Mouse (Mus musculus): ENCODE results near the gene Pank4. TPM values are rescaled to one million over a fixed set of nuclear protein-coding genes. Genes with fewer than 3 reads are reported as not detected.

The Pank4 gene
- 41.5 and 42.9 TPM in 2 replicates for polyA plus RNA-seq (2015; fragmentation: Nextera tagmentation; extraction: Ambion mirVana)

- peak; percentile 87 for DNase-seq (ENCODE audit: low spot score)
Observed at GRCm38 (mm10) chr4:154963901-154964580, at the start of gene Pank4. Gene Pank4 (plus strand): TSS chr4:154964123.

DNA sequence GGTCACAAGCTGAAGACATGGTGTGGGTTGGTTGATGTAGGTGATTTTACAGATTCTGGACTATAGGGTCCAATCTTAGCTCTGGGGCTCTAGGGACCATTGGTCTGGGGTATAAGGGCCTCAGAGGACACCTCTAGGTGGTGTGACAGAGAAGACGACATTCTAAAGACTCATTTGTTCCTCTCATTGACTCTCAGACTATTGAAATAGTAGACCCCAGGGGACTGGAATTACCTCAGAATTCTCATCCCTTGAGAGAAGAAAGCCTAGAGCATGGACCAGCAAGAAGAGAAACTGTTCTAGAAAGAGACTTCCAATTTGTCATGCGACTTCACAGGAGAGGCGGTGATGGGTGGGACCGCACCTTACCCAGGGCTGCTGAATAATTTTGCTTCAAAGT lies 49.7 kb upstream of the Pank4 start:
- DNase-seq (ENCODE audit: low spot score), result no peak

DNA sequence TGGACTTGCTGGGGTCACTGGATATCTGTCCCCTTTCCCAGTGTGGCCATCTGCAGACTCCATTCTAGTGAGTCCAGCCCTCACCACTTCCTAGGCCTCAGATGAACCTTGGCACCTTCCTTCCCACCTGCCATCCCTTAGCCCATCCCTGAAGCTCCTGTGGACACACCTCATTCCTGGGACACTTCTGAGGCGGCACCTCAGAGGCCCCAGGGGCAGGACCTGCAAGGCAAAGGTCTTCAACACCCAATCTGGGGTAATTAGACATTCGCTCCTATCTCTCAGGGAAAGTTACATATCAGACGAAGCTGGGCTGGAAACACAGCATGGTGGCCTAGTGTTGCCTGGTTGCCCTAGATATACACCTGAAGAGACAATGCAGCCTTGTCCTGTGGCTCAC lies 49.2 kb upstream of the Pank4 start:
- DNase-seq (ENCODE audit: low spot score), result no peak

GRCm38 (mm10) chr4:154915286-154915685 lies 48.6 kb upstream of the Pank4 start:
- no peak for DNase-seq (ENCODE audit: low spot score)

DNA sequence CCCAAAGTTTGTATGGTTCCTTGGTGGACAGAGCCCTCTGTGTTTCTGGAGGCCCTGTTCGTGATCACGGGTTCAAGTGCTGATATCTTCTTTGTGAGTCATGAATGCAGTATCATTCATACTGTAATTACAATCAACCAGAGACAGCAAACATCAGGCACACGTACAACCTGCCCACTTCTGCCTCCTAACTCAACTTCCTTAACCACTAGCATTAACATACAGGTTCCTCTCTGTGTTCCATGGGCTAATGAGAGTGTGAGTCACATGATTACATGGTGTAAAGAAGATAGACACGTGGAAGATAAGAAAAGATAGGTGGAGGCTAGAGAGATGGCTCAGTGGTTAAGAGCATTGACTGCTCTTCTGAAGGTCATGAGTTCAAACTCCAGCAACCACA lies 47.3 kb upstream of the Pank4 start:
- DNase-seq (ENCODE audit: low spot score), result no peak

DNA sequence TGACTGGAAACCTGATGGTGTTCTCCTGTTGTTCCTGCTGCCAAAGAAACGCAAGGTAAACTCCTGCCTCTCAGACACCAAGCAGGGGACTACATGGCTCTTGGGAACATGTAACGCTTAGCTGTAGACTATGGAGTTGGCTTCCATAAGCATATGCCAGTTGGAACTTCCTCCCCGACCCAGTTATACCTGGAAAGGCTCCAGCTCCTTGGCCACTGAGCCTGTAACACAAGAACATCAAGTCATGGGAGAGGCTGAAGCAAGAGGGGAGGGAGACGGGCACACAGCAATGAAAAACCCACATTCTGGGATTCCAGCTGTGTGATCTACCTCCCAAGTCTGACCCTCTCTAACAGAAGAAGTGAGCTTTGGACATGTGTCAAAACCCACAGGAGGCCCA lies 41.6 kb upstream of the Pank4 start:
- DNase-seq (ENCODE audit: low spot score), result no peak

DNA sequence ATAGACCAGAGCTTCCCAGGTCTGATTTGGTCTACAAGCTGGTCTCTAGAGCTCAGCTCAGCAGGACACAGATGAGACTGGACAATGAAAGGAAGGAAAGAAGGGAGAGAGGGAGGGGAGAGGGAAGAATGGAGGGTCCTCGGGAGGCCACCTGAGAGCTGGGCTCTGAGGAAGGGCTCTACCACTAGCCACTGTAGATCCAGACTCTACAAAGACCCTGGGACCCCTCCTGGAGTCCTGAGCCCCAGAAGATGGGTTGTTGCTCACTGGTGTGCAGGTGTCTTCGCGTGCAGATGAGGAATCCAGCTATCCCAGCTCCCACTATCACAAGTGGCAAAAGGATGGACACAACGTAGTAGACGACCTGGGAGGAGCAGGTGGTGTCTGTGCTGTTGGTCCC lies 41.0 kb upstream of the Pank4 start:
- DNase-seq (ENCODE audit: low spot score), result no peak

GRCm38 (mm10) chr4:154925413-154925812 lies 38.5 kb upstream of the Pank4 start:
- peak; percentile 61 for DNase-seq (ENCODE audit: low spot score)

GRCm38 (mm10) chr4:154926969-154927898 lies 36.7 kb upstream of the Pank4 start:
- peak; percentile 29 for DNase-seq (ENCODE audit: low spot score)

DNA sequence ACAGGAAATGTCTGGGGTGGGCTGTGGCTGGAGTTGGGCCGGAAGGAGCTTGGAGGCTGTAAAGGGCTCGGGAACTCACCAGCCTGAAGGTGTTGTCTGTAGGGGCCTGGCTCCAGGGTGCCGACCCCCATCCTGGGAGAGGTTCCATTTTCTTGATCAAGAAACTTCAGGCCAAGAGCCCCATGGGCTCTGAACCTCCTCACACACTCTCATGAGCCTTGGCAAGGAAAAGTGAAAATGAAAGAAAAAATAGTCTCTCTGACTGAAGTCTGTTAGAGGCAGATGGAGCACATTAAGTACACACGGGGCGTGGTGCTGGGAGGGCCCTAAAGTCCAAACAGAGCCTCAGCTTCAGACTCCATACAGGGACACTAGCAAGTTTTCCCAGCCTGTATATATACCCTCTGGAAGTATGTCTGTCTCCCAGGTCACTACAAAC lies 36.0 kb upstream of the Pank4 start:
- DNase-seq (ENCODE audit: low spot score), result peak; percentile 41

DNA sequence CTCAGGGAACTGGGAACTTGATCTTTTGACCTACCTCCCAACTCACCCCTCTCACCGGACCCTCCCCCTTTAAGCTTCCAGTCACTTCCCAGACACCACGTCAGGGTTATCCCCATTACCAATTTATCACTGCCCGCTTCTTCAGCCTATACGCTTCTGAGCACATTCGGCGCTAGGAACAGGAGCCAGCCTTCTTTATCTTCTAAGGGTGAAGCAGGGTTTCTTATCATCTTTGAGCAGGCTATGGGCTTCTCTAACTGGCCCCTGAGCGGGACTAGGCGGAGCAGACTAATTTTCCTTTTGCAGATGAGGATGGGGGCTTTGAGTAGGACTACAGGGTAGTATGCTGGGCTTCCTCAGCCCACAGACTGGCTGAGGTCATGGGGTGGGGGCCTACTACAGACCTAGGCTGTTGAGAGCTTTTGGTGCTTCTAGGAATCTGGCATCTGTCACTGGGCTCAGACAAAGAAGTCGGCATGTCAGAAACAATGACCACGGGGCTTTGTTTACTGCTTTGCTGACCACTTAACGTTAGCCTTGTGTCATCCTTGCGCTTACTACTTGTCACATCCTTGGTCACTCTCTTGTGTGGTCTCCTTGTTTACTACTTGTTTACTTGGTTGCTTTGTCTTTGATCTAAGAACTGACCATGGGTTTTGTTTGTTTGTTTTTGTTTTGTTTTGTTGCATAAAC lies 35.4 kb upstream of the Pank4 start, which contains the start of gene Tnfrsf14:
Gene Tnfrsf14 (minus strand): TSS at position 169 of the 693 bp plus-strand sequence.
- no peak for DNase-seq (ENCODE audit: low spot score)

- DNase-seq (ENCODE audit: low spot score), result no peak
Observed at GRCm38 (mm10) chr4:154929088-154929660, 34.7 kb upstream of the Pank4 start.

DNA sequence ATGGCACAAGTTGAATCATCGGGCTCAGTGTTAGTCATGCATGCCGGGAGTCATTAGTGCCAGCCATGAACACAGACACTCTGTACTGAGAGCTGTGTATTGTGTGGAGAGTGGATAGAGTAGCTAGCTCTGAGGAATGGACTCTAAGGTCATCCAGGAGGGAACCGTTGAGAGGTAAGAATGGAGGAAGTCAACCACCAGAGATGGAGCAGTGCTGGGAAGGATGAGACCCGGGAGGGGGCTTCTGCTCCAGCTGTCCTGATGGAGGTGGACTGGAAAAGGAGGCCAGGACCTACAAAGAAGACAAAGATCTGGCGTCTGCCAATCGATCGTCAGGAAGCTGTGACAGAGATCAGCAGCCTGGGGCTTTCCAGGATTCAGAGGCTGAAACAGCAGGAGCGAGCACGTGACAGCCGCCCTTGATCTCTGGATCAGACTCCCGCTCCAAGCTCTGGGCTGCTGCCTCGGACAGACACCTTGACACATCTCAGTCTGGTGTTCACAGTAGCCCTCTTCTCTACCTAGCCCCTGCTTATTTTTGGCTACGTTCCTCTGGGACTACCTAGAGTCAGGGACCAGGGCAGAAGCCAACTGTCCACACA lies 30.5 kb upstream of the Pank4 start:
- no peak for DNase-seq (ENCODE audit: low spot score)

DNA sequence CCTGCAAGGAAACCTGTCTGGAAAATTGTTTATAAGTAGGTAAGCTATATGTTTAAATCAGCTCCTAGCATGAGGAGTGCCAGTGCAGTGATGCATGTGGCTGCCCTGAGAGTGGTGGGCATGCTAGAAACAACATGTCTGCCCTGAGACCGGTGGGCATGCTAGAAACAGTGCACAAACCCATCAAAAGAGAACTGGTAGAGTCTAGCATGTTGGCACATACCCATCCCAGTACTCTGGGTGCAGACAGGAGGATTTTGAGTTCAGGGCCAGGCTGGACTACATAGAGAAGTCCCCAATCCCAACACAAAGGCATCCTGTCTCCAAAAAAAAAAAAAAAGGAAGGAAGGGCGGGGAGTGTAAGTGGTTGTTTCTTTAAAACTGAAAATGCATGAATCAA lies 29.1 kb upstream of the Pank4 start:
- no peak for DNase-seq (ENCODE audit: low spot score)

- peak; percentile 67 for DNase-seq (ENCODE audit: low spot score)
Observed at GRCm38 (mm10) chr4:154935788-154936187, 28.1 kb upstream of the Pank4 start.

GRCm38 (mm10) chr4:154936542-154937255 lies 27.2 kb upstream of the Pank4 start:
- DNase-seq (ENCODE audit: low spot score), result peak; percentile 79

DNA sequence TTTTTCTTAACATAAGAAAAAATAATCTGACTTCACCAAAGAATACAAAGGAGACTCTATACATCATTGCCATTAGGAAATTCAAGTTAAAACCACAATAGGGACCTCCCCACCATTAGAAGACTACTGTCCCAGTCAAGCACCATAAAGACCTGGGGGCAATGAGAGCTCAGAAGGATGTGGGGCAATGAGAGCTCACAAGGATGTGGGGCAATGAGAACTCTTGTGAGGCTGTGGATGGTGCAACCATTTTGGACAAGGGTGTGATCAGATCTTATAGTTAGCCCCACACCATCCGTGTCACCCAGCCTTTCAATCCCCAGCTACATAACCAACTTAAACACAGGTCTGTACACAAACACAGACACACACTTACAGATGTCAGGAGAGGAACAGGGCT lies 26.2 kb upstream of the Pank4 start:
- no peak for DNase-seq (ENCODE audit: low spot score)

- no peak for DNase-seq (ENCODE audit: low spot score)
Observed at GRCm38 (mm10) chr4:154940156-154940555, 23.8 kb upstream of the Pank4 start.

DNA sequence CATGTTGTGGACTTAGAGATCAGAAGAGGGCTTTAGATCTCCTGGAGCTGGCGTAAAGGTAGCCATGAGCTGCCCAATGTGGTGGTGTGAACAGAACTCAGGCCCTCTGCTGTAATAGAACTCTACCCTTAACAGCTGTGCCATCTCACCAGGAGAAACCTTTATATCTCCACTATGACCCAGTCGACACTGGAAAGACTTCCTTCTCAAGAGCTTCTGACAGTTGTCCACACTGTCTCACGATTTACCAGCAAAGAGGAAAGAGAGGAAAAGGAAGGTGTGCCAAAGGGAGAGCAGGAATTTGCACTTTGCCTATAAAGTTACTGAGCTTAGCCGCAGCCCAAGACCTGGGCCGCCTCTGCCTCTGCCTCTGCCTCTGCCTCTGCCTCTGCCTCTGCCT lies 22.1 kb upstream of the Pank4 start:
- no peak for DNase-seq (ENCODE audit: low spot score)

DNA sequence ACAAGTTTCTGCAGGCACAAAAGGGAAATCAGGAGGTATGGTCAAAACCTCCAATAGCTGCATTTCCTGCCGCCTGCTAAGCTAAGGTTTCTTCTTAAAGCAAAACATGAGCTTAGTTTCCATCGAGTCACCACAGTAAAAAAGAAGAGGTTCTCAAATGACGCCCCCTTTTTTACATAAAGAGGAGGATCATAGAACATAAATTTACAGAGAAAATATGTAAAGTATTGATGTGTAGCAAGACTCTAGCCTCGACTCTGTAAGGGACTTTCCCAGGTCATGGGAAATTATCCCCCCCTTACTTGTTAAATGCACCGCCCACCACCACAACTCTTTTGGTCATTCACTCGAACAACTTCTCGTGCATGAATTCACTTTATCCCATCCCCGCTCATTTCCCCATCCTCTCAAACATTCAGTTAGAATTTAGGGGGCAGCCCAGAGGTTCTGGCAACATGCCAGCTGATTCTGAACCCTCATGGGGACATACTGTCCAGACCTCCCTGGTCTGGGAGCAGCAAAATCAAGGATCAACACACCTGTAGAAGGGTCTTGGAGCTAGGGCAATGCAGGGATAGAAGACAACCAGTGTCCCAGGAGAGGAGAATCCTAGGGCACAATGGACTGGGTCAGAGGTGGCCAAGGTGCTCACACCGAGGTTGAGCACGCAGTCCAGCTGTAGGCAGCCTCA lies 21.1 kb upstream of the Pank4 start:
- no peak for DNase-seq (ENCODE audit: low spot score)

All from thymus, postnatal 0 days (tissue).